Mouse (Mus musculus): ENCODE results near the gene Smim5. TPM values are rescaled to one million over a fixed set of nuclear protein-coding genes. Genes with fewer than 3 reads are reported as not detected.

Gene Smim5
- polyA plus RNA-seq, 1 experiment from 2014 or later = 82.9 TPM

- no peak for ATAC-seq (replicated peaks; ENCODE audit: extremely low read depth, insufficient read depth, low FRiP score)
- Histone ChIP-seq H3K36me3 (ENCODE audit: control insufficient read depth, insufficient read depth) (peaks cover 12% of the 10 kb centered on the region; the same call in 1 of the 2 replicates), H3K27me3 (ENCODE audit: control insufficient read depth, insufficient read depth, low read length) (no peaks in the 10 kb centered on the region), H3K27ac (ENCODE audit: low read length) (no peak overlapping the region), H3K4me2 (ENCODE audit: low read depth, low read length) (no peak overlapping the region), H3K9me3 (replicated peaks; ENCODE audit: control insufficient read depth, low read length) (no peaks in the 10 kb centered on the region), H3K4me1 (ENCODE audit: control insufficient read depth, insufficient read depth, low read length) (no peaks in the 10 kb centered on the region), H3K4me3 (ENCODE audit: low read length) (no peak overlapping the region), H3K9ac (ENCODE audit: low read length) (no peak overlapping the region)
- 69% methylated on average over 5 of the region's 5 CpGs for WGBS
These were observed 54.9 kb downstream of the Smim5 start for GRCm38 (mm10) chr11:115954712-115955111.

GRCm38 (mm10) chr11:115955195-115955858 lies 55.6 kb downstream of the Smim5 start:
- Histone ChIP-seq H3K27me3 (ENCODE audit: control insufficient read depth, insufficient read depth, low read length) (no peaks in the 10 kb centered on the region), H3K4me2 (ENCODE audit: low read depth, low read length) (no peak overlapping the region), H3K4me3 (ENCODE audit: low read length) (no peak overlapping the region), H3K27ac (ENCODE audit: low read length) (no peak overlapping the region), H3K4me1 (ENCODE audit: control insufficient read depth, insufficient read depth, low read length) (no peaks in the 10 kb centered on the region), H3K9me3 (replicated peaks; ENCODE audit: control insufficient read depth, low read length) (no peaks in the 10 kb centered on the region), H3K9ac (ENCODE audit: low read length) (no peak overlapping the region), H3K36me3 (ENCODE audit: control insufficient read depth, insufficient read depth) (peaks cover 14% of the 10 kb centered on the region)
- no peak for ATAC-seq (replicated peaks; ENCODE audit: extremely low read depth, insufficient read depth, low FRiP score)
- WGBS = 75% methylated on average over 10 of the region's 10 CpGs

Other genes with a start within 250 kb of the Smim5 start
- gene Grb2, start 191.4 kb upstream of the Smim5 start, polyA plus RNA-seq (2015; fragmentation: Nextera tagmentation; extraction: Ambion mirVana) = 103 and 118 TPM in 2 replicates
- 36.8 and 43.1 TPM in 2 replicates for gene Tmem94, start 134.5 kb upstream of the Smim5 start, polyA plus RNA-seq (2015; fragmentation: Nextera tagmentation; extraction: Ambion mirVana)
- 18.9 and 22.1 TPM in 2 replicates for gene Caskin2, start 86.3 kb upstream of the Smim5 start, polyA plus RNA-seq (2015; fragmentation: Nextera tagmentation; extraction: Ambion mirVana)
- 26.2 and 28.3 TPM in 2 replicates for gene Tsen54, start 85.2 kb upstream of the Smim5 start, polyA plus RNA-seq (2015; fragmentation: Nextera tagmentation; extraction: Ambion mirVana)
- 17.7 and 18.2 TPM in 2 replicates for gene Llgl2, start 75.9 kb upstream of the Smim5 start, polyA plus RNA-seq (2015; fragmentation: Nextera tagmentation; extraction: Ambion mirVana)
- 0.17 and 1.7 TPM in 2 replicates for gene Myo15b, start 41.6 kb upstream of the Smim5 start, polyA plus RNA-seq (2015; fragmentation: Nextera tagmentation; extraction: Ambion mirVana)
- 3.7 and 5.7 TPM in 2 replicates for gene Smim6, start 12.1 kb downstream of the Smim5 start, polyA plus RNA-seq (2015; fragmentation: Nextera tagmentation; extraction: Ambion mirVana)
- 20.2 and 23.5 TPM in 2 replicates for gene Sap30bp, start 33.3 kb downstream of the Smim5 start, polyA plus RNA-seq (2015; fragmentation: Nextera tagmentation; extraction: Ambion mirVana)
- gene Recql5, start 33.5 kb downstream of the Smim5 start, polyA plus RNA-seq (2015; fragmentation: Nextera tagmentation; extraction: Ambion mirVana) = 13.2 and 13.6 TPM in 2 replicates
- gene Itgb4, start 74.7 kb downstream of the Smim5 start, polyA plus RNA-seq (2015; fragmentation: Nextera tagmentation; extraction: Ambion mirVana) = 2.7 and 4.4 TPM in 2 replicates
- gene Galk1, start 112.8 kb downstream of the Smim5 start, polyA plus RNA-seq (2015; fragmentation: Nextera tagmentation; extraction: Ambion mirVana) = 142 and 153 TPM in 2 replicates
- 661 and 709 TPM in 2 replicates for gene H3f3b, start 128.0 kb downstream of the Smim5 start, polyA plus RNA-seq (2015; fragmentation: Nextera tagmentation; extraction: Ambion mirVana)
- gene Unk, start 130.4 kb downstream of the Smim5 start, polyA plus RNA-seq (2015; fragmentation: Nextera tagmentation; extraction: Ambion mirVana) = 22.7 and 23.2 TPM in 2 replicates
- 3.2 and 5.9 TPM in 2 replicates for gene Unc13d, start 178.0 kb downstream of the Smim5 start, polyA plus RNA-seq (2015; fragmentation: Nextera tagmentation; extraction: Ambion mirVana)
- gene Wbp2, start 187.0 kb downstream of the Smim5 start, polyA plus RNA-seq (2015; fragmentation: Nextera tagmentation; extraction: Ambion mirVana) = 143 and 153 TPM in 2 replicates
- 79.8 and 89.2 TPM in 2 replicates for gene Trim47, start 227.2 kb downstream of the Smim5 start, polyA plus RNA-seq (2015; fragmentation: Nextera tagmentation; extraction: Ambion mirVana)
- 5.3 and 6.5 TPM in 2 replicates for gene Trim65, start 231.2 kb downstream of the Smim5 start, polyA plus RNA-seq (2015; fragmentation: Nextera tagmentation; extraction: Ambion mirVana)
- 102 and 106 TPM in 2 replicates for gene Mrpl38, start 238.9 kb downstream of the Smim5 start, polyA plus RNA-seq (2015; fragmentation: Nextera tagmentation; extraction: Ambion mirVana)

All from heart, embryonic 16.5 days (tissue).